Mouse (Mus musculus) embryonic fibroblast, embryonic 13.5 days (primary cell): ENCODE results near the gene Scnn1b. TPM values are rescaled to one million over a fixed set of nuclear protein-coding genes. Genes with fewer than 3 reads are reported as not detected.

Experiments
- H3K27ac ChIP-seq: 2 replicates; pipeline ENCODE4 v1.5.1; 2012; ENCODE audit warnings: low read length, control low read depth, inconsistent platforms; ENCODE audit not compliant: insufficient read depth
- H3K4me1 ChIP-seq: 2 replicates; pipeline ENCODE4 v1.6.1; 2011; ENCODE audit warnings: low read length; ENCODE audit not compliant: control insufficient read depth, insufficient read depth
- H3K4me3 ChIP-seq: 2 replicates; pipeline ENCODE4 v1.5.1; 2011; ENCODE audit warnings: mild to moderate bottlenecking, control low read depth, low read length; ENCODE audit not compliant: insufficient read depth
- CTCF ChIP-seq: IDR thresholded peaks from 2 replicates; pipeline ENCODE4 v1.5.1; 2011; ENCODE audit warnings: mild to moderate bottlenecking, control low read depth, low read length, moderate library complexity, borderline replicate concordance; ENCODE audit not compliant: insufficient read depth
- POLR2A ChIP-seq: IDR thresholded peaks from 2 replicates; pipeline ENCODE4 v1.6.1; 2011; ENCODE audit warnings: low read depth, mild to moderate bottlenecking, control low read depth, low read length, moderate library complexity
- polyA plus RNA-seq: library from polyadenylated mRNA; stranded (reverse); fragments of >200 nt; gene quantifications from 2 replicates; pipeline ENCODE4 v1.2.4, GENCODE M21; 2011; ENCODE audit warnings: low read depth; ENCODE audit not compliant: missing spikeins, insufficient read length

Gene Scnn1b
- not detected in 2 replicates for polyA plus RNA-seq

DNA sequence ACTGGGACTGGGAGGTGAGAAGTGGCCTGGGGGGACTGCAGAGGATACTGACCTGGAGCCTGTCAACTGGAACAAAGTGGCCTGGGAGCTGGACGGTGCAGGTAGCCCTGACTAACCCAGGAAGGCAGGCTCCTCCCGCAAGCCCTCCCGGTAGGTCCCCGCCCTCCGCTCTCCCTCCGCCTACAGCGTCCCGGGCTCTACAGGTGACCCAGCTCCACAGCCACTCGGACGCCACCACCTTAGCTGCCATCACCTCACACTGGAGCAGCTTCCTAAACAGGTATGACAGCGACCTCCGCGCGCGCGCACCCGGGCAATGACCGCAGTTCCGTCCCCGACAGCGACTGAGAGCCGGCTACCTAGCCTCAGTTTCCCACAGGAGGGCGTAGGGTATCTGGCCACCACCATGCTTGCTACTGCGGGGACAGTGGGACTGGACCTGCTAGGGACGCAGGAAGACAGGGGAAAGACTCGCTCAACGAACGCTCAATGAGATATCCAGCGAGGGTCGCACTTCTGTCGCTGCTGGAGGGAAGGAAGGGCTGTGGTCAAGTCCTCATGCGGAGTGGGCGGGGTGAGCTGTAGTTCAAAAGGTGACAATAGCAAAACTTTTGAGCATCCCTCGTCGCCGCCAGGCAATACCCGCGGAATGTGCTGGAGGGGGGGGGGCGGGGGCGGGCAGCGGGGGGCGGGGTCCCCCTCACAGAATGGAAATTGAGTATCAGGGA, at the start of gene Scnn1b:
Gene Scnn1b, plus strand, starts transcription at position 181 of the 728 bp plus-strand sequence.
- Histone ChIP-seq H3K4me3 (no peak within 1 kb of the TSS), H3K4me1 (no peaks in the 10 kb centered on the region), H3K27ac (no peak within 1 kb of the TSS)
- TF ChIP-seq CTCF, result no peak
- no peak for TF ChIP-seq POLR2A

DNA sequence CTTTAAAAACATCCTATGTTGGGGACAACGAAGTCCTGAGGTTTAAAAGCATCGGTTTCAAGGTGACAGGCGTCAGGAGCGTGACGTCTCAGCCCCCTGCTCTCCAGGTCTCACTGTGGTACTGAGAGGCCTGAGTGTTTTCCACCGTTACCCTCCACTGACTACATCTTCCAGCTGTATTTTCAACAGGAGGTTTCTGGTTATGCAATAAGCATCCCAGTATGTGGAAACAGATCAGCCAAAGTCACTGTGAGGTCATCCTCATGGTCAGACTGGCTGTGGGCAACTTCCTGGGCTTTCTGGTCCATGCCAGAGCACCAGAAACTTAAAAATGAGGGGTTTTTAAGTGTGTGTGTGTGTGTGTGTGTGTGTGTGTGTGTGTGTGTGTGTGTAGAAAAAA, 43.2 kb upstream of the Scnn1b start:
- Histone ChIP-seq H3K4me1 (no peaks in the 10 kb centered on the region), H3K4me3 (no peak overlapping the region), H3K27ac (no peak overlapping the region)
- TF ChIP-seq CTCF, result no peak
- no peak for TF ChIP-seq POLR2A

DNA sequence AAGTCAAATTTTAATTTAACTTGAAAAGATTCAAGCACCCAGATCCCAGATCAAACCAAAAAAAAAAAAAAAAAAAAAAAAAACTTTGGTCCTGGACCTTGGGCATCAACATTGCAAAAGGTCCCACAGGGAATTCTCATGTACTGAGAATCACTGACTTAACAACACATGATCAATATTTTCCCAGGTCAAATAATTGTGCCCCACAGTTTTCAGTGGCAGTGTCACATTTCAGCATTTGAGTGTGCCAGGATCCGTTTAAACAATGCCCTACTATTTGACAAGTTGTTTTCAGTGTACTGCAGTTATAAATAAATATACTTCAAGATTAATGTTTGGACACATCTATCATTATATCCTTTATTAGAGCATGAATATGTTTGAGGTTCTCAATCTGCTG, 36.4 kb upstream of the Scnn1b start:
- no peaks in the 10 kb centered on the region for H3K4me1 ChIP-seq
- TF ChIP-seq POLR2A (no peak), CTCF (no peak)
- no peak overlapping the region for H3K4me3 ChIP-seq
- H3K27ac ChIP-seq, result no peak overlapping the region

DNA sequence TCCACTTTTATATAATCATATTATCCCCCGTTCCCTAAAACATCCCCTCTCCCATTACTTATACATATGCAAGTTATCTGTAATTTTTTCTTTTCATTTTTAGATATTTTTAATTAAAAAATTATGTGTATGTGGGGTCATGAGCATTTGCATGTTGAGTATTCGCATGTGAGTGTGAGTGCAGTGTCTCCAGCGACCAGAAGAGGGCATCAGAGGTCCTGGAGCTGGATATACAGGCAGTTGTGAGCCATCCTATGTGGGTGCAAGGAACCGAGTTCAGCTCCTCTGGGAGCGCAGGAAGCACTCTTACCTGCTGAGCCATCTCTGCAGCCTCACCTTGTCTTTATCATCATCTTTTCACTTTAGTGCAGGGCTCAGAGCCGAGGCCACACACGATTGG, 29.4 kb upstream of the Scnn1b start:
- Histone ChIP-seq H3K4me1 (no peaks in the 10 kb centered on the region), H3K4me3 (no peak overlapping the region), H3K27ac (no peak overlapping the region)
- no peak for TF ChIP-seq POLR2A
- TF ChIP-seq CTCF, result no peak

DNA sequence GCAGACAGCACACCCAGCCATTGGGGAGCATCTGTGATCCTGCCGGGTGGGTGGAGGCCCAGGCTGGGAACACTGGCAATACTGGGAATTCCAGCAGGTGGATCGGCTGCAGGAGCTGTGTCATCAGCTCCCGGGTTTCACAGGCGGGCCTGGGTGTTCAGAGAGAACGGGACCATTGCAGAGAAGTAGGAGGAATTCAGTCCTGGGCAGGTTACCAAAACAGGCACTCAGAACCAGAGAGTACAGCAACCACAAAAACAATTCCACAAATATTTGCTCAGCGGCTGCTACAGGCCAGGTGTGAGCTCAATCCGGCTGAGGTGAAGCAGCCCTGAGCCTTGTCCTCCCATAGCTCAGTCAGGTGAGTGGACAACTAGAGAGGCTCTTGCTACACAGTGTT, 28.0 kb upstream of the Scnn1b start:
- Histone ChIP-seq H3K4me3 (no peak overlapping the region), H3K27ac (no peak overlapping the region), H3K4me1 (no peaks in the 10 kb centered on the region)
- TF ChIP-seq POLR2A (no peak), CTCF (no peak)

DNA sequence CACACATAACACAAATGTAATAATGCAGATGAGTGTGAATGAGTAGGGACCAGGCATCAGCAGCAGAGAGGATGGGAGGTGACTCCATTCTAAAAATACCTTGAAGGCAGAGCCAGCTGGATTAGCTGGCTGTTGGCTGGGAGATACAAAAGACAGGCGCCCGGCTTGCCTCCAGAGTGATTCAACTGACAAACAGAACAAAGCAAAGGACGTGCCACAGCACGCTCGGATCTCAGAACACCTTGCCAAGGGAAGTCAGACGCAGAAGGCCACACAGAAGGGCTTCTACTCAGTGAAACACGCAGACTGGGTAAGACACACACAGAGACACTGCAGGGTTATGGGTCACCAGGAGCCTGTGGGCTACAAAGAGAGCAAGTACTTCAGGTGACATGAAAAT, 24.0 kb upstream of the Scnn1b start:
- Histone ChIP-seq H3K27ac (no peak overlapping the region), H3K4me3 (no peak overlapping the region), H3K4me1 (no peaks in the 10 kb centered on the region)
- no peak for TF ChIP-seq POLR2A
- TF ChIP-seq CTCF, result no peak

DNA sequence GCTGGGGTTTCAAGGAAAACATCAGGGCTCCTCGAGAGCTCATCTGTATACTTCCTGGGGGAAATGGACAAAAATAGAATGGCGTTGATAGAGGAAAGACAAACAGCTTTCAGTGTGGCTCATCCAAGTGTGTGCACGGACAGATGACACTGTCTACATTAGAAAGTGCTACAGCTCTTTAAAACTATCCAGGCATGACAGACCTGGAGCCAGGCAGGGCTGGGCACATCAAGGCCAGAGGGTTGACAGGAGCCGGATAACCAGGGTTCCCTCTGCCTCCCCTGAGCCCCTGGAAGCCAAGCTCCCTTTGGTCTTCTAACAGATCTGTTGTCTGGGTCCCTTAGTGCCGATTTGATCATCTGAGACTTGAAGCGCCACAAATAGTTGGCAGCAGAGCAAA, 22.6 kb upstream of the Scnn1b start:
- TF ChIP-seq CTCF (no peak), POLR2A (no peak)
- Histone ChIP-seq H3K4me1 (no peaks in the 10 kb centered on the region), H3K4me3 (no peak overlapping the region), H3K27ac (no peak overlapping the region)

DNA sequence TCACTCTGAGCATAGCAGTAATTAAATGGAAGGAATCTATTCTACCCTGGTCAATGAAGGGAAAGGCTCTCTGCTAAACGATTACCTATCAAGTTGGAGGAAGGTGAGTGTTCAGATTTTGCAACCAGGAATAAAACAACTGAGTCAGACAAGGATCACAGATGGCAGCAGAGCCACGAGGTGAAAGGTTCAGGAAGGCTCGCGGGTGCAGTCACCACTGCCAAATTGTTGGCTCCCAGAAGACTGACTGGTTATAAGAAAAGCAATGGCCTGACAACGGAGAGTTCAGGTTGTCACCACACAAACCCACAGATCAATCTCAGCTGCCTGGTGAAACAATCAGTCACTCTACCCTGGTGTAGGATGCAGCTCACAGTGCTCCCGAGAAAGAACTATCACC, 18.9 kb upstream of the Scnn1b start:
- H3K27ac ChIP-seq, result no peak overlapping the region
- no peaks in the 10 kb centered on the region for H3K4me1 ChIP-seq
- TF ChIP-seq POLR2A (no peak), CTCF (no peak)
- H3K4me3 ChIP-seq, result no peak overlapping the region

DNA sequence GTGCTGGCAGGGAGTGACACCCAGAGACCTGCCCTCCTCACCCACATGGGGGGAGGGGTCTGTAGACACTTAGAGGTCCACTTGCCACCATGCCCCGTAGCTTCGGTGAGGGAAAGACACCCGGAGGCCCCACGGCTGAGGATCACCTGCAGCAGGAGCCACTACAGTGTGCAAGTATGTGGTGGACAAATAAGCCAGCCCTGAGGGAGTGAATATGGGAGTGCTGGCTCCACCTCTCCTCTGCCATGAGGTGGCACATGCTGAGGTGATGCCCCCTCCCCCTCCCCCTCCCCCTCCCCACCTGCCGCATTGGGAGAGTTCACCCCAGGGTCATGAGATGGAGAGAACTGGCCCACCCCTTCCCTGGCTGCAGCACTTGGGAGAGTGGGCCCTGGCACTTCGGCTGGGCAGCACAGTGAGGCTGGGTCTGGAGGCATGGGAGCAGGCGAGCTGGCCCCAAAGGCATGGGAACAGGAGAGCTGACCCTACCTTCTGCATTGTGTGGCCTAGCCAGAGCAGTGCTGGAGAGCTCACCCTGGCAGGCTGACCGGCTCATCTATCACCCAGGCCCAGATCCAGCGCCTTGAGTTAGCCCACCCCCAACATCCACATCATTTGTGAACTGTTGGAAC, 16.2 kb upstream of the Scnn1b start:
- Histone ChIP-seq H3K27ac (no peak overlapping the region), H3K4me3 (no peak overlapping the region), H3K4me1 (no peaks in the 10 kb centered on the region)
- TF ChIP-seq POLR2A, result no peak

DNA sequence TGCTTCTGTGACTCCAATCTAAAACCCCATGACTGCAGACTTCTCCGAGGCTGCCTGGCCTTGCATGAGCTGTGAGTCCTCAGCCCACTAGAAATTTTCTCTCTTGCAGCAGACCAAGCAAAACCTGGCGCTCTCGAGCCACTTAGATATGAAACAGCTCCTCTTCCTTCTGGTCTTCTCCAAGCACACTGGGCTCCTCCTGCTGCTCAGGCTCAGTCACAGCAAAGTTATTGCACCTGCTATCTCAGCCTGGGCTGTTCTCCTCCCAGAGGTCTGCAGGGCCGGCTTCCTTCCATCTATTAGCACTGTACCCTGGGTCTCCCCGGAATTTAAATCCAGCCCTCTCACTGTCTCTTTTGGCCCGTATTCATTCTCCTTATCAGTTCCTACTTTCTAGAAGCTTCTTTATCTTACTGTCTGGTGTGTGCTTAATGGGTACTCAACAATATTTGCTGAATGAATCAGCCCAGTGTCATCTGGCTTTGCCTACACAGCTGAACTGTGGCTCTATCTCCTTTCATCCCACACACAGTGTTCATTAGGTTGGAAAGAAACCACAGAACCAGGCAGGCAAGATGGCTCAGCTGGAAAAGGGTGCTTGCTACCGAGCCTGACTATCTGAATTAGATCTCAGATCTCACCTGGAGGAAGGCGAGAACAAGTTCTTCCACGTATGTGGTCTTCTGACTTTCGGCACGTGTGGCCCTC, 7.5 kb upstream of the Scnn1b start:
- Histone ChIP-seq H3K4me3 (no peak overlapping the region), H3K27ac (no peak overlapping the region), H3K4me1 (no peaks in the 10 kb centered on the region)
- TF ChIP-seq CTCF (no peak), POLR2A (no peak)
